Mouse (Mus musculus) kidney, adult 8-10 months (tissue): Measurements from ENCODE around the gene Tex29.

ENCODE experiments used
- DNase-seq, 2 experiments: peaks; one replicate each; pipeline ENCODE4 v3.0.0; 2022

Tex29 gene

GRCm38 (mm10) chr8:11840174-11840573 is at the start of gene Tex29:
Tex29 (plus strand) TSS chr8:11840474.
- no peak for DNase-seq

GRCm38 (mm10) chr8:11794956-11795355 is 45.3 kb upstream of the Tex29 start:
- DNase-seq = no peak

GRCm38 (mm10) chr8:11797128-11797527 is 43.1 kb upstream of the Tex29 start:
- DNase-seq = no peak

- no peak for DNase-seq
Observed at GRCm38 (mm10) chr8:11797729-11798479, 42.4 kb upstream of the Tex29 start.

- DNase-seq = no peak
Observed at GRCm38 (mm10) chr8:11798480-11798867, 41.8 kb upstream of the Tex29 start.

GRCm38 (mm10) chr8:11799098-11799497 is 41.2 kb upstream of the Tex29 start:
- no peak for DNase-seq

GRCm38 (mm10) chr8:11800481-11800880 is 39.8 kb upstream of the Tex29 start:
- DNase-seq = no peak

- no peak for DNase-seq
Observed at GRCm38 (mm10) chr8:11801571-11801970, 38.7 kb upstream of the Tex29 start.

- DNase-seq = no peak
Observed at GRCm38 (mm10) chr8:11804914-11805313, 35.4 kb upstream of the Tex29 start.

- DNase-seq = no peak
Observed at GRCm38 (mm10) chr8:11806252-11806651, 34.0 kb upstream of the Tex29 start.

GRCm38 (mm10) chr8:11807361-11807760 is 32.9 kb upstream of the Tex29 start:
- no peak for DNase-seq

- no peak for DNase-seq
Observed at GRCm38 (mm10) chr8:11808047-11808446, 32.2 kb upstream of the Tex29 start.

GRCm38 (mm10) chr8:11810426-11810825 is 29.8 kb upstream of the Tex29 start:
- no peak for DNase-seq

GRCm38 (mm10) chr8:11813801-11814200 is 26.5 kb upstream of the Tex29 start:
- DNase-seq = no peak

GRCm38 (mm10) chr8:11815206-11815605 is 25.1 kb upstream of the Tex29 start:
- no peak for DNase-seq

GRCm38 (mm10) chr8:11820136-11820535 is 20.1 kb upstream of the Tex29 start:
- DNase-seq = no peak

- DNase-seq = no peak
Observed at GRCm38 (mm10) chr8:11820568-11820967, 19.7 kb upstream of the Tex29 start.

GRCm38 (mm10) chr8:11821451-11822206 is 18.6 kb upstream of the Tex29 start:
- no peak for DNase-seq

GRCm38 (mm10) chr8:11822550-11823060 is 17.7 kb upstream of the Tex29 start:
- no peak for DNase-seq

- no peak for DNase-seq
Observed at GRCm38 (mm10) chr8:11825756-11826155, 14.5 kb upstream of the Tex29 start.

GRCm38 (mm10) chr8:11827312-11827711 is 13.0 kb upstream of the Tex29 start:
- DNase-seq = no peak

- no peak for DNase-seq
Observed at GRCm38 (mm10) chr8:11830214-11831046, 9.8 kb upstream of the Tex29 start.

GRCm38 (mm10) chr8:11831174-11831573 is 9.1 kb upstream of the Tex29 start:
- DNase-seq = peak in 1 of 2 experiments; percentile 10
